Mouse (Mus musculus) layer of hippocampus, adult 9-10 months (tissue): ENCODE data around the gene Slc29a3.

Experiments
- DNase-seq: peaks from one replicate; pipeline ENCODE4 v3.0.0; 2022; ENCODE audit warnings: low spot score

Slc29a3 gene

GRCm38 (mm10) chr10:60668591-60668990 is 84.0 kb downstream of the Slc29a3 start:
- DNase-seq, result no peak
